Mouse (Mus musculus): ENCODE results near the gene Gimap5.

DNA sequence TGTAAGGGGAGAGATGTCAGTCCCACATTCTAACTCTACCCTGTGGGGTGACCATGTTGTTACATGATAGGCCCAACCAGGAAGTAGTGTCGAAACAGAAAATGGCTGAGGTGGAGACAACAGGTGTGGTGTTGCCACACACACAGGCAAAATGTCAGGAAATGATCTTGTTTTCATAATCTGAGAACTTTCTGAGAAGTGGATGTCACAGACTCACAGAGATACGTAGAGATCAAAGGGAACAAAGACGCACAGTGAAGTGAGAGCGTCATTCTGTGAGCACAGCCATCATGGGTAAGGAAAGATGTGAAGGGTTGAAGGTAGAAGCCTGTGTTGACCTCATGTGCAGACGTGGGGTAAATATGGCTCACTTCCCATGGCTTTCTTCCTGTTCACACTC lies 18.2 kb upstream of the Gimap5 start:
- TF ChIP-seq CTCF (IDR thresholded peaks at IDR 0.05; ENCODE audit: insufficient read depth, low read depth, low read length) = no peak
- no peak for TF ChIP-seq POLR2A (IDR thresholded peaks at IDR 0.05; ENCODE audit: insufficient read depth, low read depth, low read length)

All from olfactory bulb, adult 2 months (tissue).